Mouse (Mus musculus): Measurements from ENCODE around the gene Pitpna.

DNA sequence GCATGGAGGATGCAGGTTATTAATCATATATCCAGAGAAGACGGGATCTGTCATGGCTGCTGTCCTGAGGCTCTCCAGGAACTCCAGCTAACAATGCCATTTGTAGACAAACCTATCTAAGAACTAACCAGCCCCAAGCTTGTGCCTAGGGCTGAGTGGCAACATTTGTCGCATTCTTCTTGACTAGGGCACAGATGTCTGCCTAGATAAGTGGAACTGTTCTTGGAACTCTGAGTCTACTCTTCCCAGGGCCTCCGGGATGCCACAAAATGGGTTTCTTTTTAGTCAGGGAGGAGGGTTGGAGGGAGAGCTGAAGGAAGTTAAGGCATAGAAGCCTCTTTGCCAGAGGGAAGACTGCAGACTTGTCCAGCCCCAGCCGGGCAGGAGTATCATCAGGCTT, 41.8 kb upstream of the Pitpna start:
- TF ChIP-seq ZC3H11A (IDR thresholded peaks at IDR 0.05; ENCODE audit: borderline replicate concordance, low read depth, low read length) = no peak
- no peak for TF ChIP-seq MAFK (IDR thresholded peaks at IDR 0.05; ENCODE audit: insufficient read depth, low read depth, low read length)
- TF ChIP-seq ZNF384 (IDR thresholded peaks at IDR 0.05; ENCODE audit: low read depth, low read length) = no peak
